Mouse (Mus musculus) heart, embryonic 16.5 days (tissue): ENCODE measurements around the gene Scn5a. TPM values are rescaled to one million over a fixed set of nuclear protein-coding genes. Genes with fewer than 3 reads are reported as not detected.

Experiments
- ATAC-seq: fragments of 200-750 bp; cut with Nextera tagmentation; replicated peaks from 2 replicates; pipeline ENCODE4 v1.8.0; 2017; ENCODE audit warnings: moderate number of reproducible peaks; ENCODE audit not compliant: insufficient read depth, low FRiP score; ENCODE audit errors: extremely low read depth
- H3K27ac ChIP-seq: fragments of 300-500 bp; sonication (generic); 2 replicates; pipeline ENCODE4 v1.5.1; 2014; ENCODE audit warnings: mild to moderate bottlenecking, low read length, control low read depth, moderate library complexity
- H3K27me3 ChIP-seq: fragments of 300-500 bp; sonication (generic); 2 replicates; pipeline ENCODE4 v1.6.1; 2014; ENCODE audit warnings: low read length, mixed read lengths; ENCODE audit not compliant: control insufficient read depth, insufficient read depth
- H3K36me3 ChIP-seq: fragments of 300-500 bp; sonication (generic); 2 replicates; pipeline ENCODE4 v1.6.1; 2014; ENCODE audit not compliant: control insufficient read depth, insufficient read depth
- H3K4me1 ChIP-seq: fragments of 300-500 bp; sonication (generic); 2 replicates; pipeline ENCODE4 v1.6.1; 2014; ENCODE audit warnings: low read length, mixed read lengths; ENCODE audit not compliant: control insufficient read depth, insufficient read depth
- H3K4me2 ChIP-seq: fragments of 300-500 bp; sonication (generic); 2 replicates; pipeline ENCODE4 v1.6.1; 2014; ENCODE audit warnings: low read depth, mild to moderate bottlenecking, control low read depth, low read length
- H3K4me3 ChIP-seq: fragments of 300-500 bp; sonication (generic); 2 replicates; pipeline ENCODE4 v1.5.1; 2014; ENCODE audit warnings: mild to moderate bottlenecking, control low read depth, low read length
- H3K9ac ChIP-seq: fragments of 300-500 bp; sonication (generic); 2 replicates; pipeline ENCODE4 v1.6.1; 2014; ENCODE audit warnings: low read length, control low read depth
- H3K9me3 ChIP-seq: fragments of 300-500 bp; sonication (generic); replicated peaks from 2 replicates; pipeline ENCODE4 v1.6.1; 2016; ENCODE audit warnings: low read length; ENCODE audit not compliant: control insufficient read depth
- WGBS: fragments of 180-500 bp; shearing (Covaris S2); extraction: QIAGEN DNeasy Blood & Tissue Kit; methylation state at CpG from one replicate; pipeline ENCODE4 v1.1.7; 2014; 5-methylcytosine and 5-hydroxymethylcytosine counted together
- polyA plus RNA-seq: library from polyadenylated mRNA; unstranded; fragments of >200 nt; fragmentation: Nextera tagmentation; extraction: Ambion mirVana; gene quantifications from 2 replicates; pipeline ENCODE4 v1.2.1, GENCODE M21; 2015

Gene Scn5a
- polyA plus RNA-seq, 1 experiment from 2014 or later, result 7.5 TPM

DNA sequence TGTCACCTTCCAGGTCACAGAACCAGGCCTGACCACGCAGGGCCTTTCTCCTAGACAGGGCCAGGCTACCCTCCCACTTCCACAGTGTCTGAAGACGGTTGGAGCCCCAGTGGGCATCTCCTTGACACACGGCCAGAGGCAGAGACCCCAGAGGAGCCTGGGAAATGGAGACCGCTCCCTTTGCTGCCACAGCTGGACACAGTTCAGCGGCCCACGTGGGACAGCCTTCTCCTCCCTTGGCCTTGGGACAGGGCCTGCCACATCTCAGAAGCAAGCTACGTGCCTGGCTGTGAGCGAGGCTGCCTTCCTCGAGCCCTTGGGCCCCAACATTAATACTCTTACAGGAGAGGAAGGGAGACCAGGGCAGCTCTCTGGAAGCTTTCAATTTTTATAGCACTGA is 94.4 kb downstream of the Scn5a start:
- WGBS, result 75% methylated on average over 9 of the region's 9 CpGs
- Histone ChIP-seq H3K4me3 (no peak overlapping the region), H3K9me3 (no peaks in the 10 kb centered on the region), H3K9ac (no peak overlapping the region), H3K27ac (no peak overlapping the region), H3K27me3 (no peaks in the 10 kb centered on the region; the same call in 1 of the 2 replicates), H3K4me2 (no peak overlapping the region), H3K36me3 (peaks cover 5% of the 10 kb centered on the region), H3K4me1 (peaks cover 6% of the 10 kb centered on the region; the same call in 1 of the 2 replicates)
- ATAC-seq, result no peak

DNA sequence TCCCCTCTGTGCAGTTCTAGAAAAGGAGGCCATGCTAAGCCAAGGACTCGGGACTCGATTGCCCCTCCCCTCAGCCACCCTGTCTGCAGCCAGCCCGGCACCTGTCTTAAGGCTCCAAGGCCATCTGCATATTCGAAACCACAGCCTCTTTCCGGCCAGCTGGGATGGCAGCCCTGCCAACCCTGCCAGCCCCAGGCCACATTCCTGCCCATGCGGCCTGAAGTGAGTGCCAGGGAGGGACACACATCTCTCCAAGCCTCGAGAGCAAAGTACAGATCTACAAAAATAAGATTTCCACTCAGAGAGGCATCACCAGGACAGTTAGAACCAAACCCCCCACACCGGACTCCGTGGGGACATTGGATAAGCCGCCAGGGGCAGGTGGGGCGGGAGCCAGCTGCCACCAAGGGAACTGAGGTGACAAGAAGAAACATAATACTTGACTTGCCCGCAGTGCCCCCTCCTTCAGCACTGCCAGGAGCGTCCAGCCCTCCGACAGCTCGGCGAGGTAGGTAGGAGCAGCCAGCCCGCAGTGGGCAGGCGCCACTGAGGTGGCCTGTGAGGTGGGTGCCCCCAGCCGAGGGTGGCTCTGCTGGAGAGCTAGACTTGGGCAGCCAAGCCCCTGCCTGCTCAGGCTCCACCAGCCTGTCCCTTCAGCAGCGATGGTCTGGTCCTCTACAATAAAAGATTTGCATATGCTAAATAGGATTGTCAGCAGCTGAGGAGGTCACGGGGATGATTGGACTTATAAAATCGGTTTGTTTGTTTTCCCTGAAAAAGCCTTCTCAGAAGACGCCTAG is 95.1 kb downstream of the Scn5a start:
- Histone ChIP-seq H3K36me3 (no peaks in the 10 kb centered on the region; the same call in 1 of the 2 replicates), H3K27ac (no peak overlapping the region), H3K4me2 (no peak overlapping the region), H3K27me3 (no peaks in the 10 kb centered on the region; the same call in 1 of the 2 replicates), H3K9me3 (no peaks in the 10 kb centered on the region), H3K9ac (no peak overlapping the region), H3K4me3 (no peak overlapping the region), H3K4me1 (peaks cover 12% of the 10 kb centered on the region)
- no peak for ATAC-seq
- 60% methylated on average over 23 of the region's 23 CpGs for WGBS

DNA sequence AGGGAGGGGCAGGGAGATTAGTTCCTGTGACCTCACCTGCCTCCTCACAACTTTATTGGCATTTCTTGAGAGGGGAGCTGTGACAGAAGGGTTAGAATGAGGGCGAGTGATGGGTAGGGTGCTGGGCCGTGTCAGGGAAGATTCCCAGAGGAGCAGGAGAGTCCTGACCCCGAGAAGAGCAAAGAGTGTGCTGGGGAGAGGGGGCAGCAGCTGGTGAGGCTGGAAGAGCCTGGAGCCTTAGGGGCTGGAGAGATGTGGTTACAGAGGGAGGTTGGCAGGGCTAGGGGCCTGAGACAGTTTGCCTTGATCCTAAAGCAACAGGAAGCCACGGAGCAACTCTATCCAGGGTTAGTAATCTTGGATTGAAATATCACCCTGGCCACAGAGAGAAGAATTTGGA is 97.2 kb downstream of the Scn5a start:
- WGBS, result 85% methylated on average over 4 of the region's 4 CpGs
- H3K4me1 ChIP-seq, result peaks cover 16% of the 10 kb centered on the region
- H3K4me2 ChIP-seq, result no peak overlapping the region
- H3K9me3 ChIP-seq, result no peaks in the 10 kb centered on the region
- no peak overlapping the region for H3K4me3 ChIP-seq
- H3K9ac ChIP-seq, result no peak overlapping the region
- H3K27me3 ChIP-seq, result no peaks in the 10 kb centered on the region; the same call in 1 of the 2 replicates
- H3K27ac ChIP-seq, result no peak overlapping the region
- H3K36me3 ChIP-seq, result no peaks in the 10 kb centered on the region; the same call in 1 of the 2 replicates
- ATAC-seq, result no peak

DNA sequence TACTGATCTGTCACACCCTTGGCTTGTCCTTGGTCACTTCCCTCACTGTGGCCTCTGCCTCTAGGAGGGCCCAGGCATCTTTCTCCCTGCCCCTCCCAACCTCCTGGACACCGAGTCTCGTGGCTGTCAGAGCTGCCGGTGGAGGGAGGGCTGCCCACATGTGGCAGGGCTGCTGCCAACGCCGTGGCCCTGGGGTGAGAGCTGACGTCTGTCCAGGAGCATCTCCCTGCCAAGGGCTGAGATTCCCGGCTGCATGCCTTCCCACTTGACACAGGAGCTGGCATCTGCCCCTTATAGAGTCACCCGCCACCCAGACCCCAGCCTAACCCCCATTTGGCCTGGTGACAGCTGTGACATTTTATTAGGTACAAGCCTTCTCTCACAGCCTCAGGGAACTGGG is 99.5 kb downstream of the Scn5a start:
- H3K27ac ChIP-seq, result peak overlapping the region; percentile 68
- no peaks in the 10 kb centered on the region for H3K9me3 ChIP-seq
- 27% methylated on average over 8 of the region's 8 CpGs for WGBS
- H3K4me3 ChIP-seq, result no peak overlapping the region
- H3K4me2 ChIP-seq, result no peak overlapping the region
- H3K4me1 ChIP-seq, result peaks cover 28% of the 10 kb centered on the region
- H3K9ac ChIP-seq, result no peak overlapping the region
- no peaks in the 10 kb centered on the region; the same call in 1 of the 2 replicates for H3K27me3 ChIP-seq
- no peaks in the 10 kb centered on the region for H3K36me3 ChIP-seq
- peak; percentile 76 for ATAC-seq

DNA sequence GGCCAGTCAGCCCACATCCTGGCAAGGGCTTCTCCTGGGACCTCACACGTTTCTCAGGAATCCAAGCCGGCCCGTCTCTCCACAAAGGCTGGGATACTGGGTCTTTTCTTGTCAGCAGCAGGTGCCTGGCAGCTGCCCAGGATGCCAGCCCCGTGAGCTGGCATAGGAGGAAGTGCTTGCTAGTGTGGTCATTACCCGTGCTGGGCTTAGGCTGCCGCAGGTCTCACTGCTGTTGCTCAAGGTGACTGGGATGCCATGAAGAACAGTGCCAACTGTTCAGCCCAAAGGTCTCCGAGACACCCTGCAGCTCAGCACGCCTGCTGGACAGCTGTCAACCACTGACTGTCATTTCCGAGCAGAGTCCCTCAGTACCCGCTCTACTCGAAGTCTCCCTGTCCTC is 100.5 kb downstream of the Scn5a start:
- H3K4me3 ChIP-seq, result no peak overlapping the region
- H3K36me3 ChIP-seq, result no peaks in the 10 kb centered on the region
- H3K27me3 ChIP-seq, result no peaks in the 10 kb centered on the region; the same call in 1 of the 2 replicates
- no peaks in the 10 kb centered on the region for H3K9me3 ChIP-seq
- 66% methylated on average over 11 of the region's 11 CpGs for WGBS
- no peak overlapping the region for H3K4me2 ChIP-seq
- no peak for ATAC-seq
- H3K9ac ChIP-seq, result no peak overlapping the region
- H3K4me1 ChIP-seq, result peaks cover 37% of the 10 kb centered on the region
- H3K27ac ChIP-seq, result no peak overlapping the region; the same call in 1 of the 2 replicates

DNA sequence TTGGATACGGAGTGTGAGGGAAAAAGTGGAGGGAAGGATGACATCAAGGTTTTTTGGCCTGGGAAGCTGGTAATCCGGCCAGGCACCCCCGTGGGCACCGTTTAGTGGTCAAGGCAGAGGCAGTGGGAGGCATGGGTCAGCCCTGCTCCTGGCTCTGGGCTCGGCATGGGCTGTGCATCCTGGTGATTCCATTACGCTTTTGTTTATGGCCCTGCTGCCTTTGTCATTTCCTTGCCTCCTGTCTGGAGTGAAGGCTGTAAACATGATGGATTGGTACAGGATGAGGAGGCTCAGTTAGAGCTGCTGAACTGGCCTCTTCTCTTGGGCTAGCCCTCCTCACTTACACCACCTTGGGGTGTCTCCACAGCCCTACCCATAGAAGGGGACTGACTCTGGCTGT is 101.1 kb downstream of the Scn5a start:
- Histone ChIP-seq H3K36me3 (no peaks in the 10 kb centered on the region), H3K9ac (no peak overlapping the region), H3K4me3 (no peak overlapping the region), H3K4me1 (peaks cover 42% of the 10 kb centered on the region), H3K4me2 (no peak overlapping the region), H3K27ac (no peak overlapping the region), H3K27me3 (no peaks in the 10 kb centered on the region), H3K9me3 (no peaks in the 10 kb centered on the region)
- ATAC-seq, result no peak
- 48% methylated on average over 6 of the region's 6 CpGs for WGBS

DNA sequence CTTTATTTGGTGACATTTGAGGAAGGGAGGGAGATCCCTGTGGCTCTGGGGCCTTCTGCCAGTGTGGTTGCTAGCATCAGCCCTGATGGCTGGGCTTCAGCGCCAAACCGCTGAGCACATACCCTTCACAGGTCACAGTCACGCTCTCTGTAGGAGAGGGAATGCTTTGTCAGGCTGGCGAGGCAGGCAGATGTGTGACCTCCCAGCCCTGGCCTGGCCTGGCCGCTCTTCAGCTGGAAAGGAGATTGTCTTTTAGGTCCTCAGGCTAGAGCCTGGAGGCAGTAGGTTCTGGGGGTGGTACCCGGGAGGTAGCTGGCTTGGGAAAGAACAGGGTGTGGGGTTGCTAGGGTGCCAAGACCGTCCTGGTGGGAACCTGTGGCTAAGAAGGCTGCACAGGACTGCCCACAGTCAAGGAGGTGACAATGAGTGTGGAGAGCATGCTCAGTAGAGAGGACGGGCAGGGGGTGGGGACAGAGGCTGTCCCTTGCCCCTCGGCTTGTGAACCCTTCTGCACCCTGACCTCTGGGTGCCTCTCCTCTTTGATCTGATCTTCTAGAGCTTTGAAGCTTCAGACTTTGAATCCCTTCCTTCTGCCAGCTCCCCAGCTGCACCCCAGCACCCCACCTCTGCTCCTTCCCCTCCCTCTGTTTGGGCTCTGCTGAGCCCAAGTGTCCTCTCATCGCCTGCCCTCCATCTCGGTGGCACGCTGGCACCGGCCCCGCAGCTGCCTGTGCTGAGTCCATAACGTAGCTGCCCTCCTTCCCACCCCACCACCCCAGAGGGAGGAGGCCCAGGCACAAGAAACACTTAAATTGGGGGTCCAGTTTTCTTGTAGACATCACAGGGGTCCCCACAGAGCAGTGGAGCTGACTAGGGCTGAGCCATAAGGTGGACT is 103.9 kb downstream of the Scn5a start:
- Histone ChIP-seq H3K4me2 (no peak overlapping the region), H3K4me3 (no peak overlapping the region), H3K27me3 (no peaks in the 10 kb centered on the region), H3K9me3 (no peaks in the 10 kb centered on the region), H3K4me1 (peaks cover 59% of the 10 kb centered on the region), H3K36me3 (no peaks in the 10 kb centered on the region), H3K27ac (0 out of 2 replicates have a peak overlapping the region, but pooled peaks have one; percentile 11), H3K9ac (0 out of 2 replicates have a peak overlapping the region, but pooled peaks have one; percentile 15)
- WGBS, result 54% methylated on average over 15 of the region's 15 CpGs
- no peak for ATAC-seq

DNA sequence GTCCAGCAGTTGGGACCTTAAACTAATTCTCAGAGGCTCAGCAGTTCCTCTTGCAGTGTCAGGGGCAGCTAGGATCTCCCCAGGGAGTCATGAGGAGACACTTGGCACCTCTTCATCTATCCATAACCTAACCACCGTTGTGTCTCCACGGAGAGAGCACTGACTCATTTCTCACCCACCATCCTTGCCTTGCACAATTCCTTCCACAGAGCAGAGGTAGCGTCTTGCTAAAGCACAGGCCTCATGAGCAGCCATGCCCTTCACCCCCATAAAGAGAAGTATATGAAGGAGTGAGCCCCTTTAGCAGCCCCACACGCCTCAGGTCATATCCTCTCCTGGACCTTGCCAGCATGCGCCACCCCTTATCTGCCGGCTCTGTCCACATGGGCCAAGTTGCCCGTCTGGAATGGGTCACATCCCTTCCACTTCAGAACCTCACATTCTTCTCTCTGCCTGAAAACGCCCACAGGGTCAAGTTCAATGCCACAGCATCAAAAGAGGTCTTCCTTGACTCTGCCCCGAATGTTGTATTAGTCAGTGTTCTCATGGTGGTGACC is 105.1 kb downstream of the Scn5a start:
- Histone ChIP-seq H3K4me2 (no peak overlapping the region), H3K27ac (no peak overlapping the region), H3K36me3 (no peaks in the 10 kb centered on the region), H3K4me3 (no peak overlapping the region), H3K27me3 (no peaks in the 10 kb centered on the region), H3K9me3 (no peaks in the 10 kb centered on the region), H3K4me1 (peaks cover 56% of the 10 kb centered on the region), H3K9ac (no peak overlapping the region)
- ATAC-seq, result no peak
- 57% methylated on average over 9 of the region's 9 CpGs for WGBS
